Mouse (Mus musculus) stomach, postnatal 0 days (tissue): Measurements from ENCODE around the gene Npm3. TPM values are rescaled to one million over a fixed set of nuclear protein-coding genes. Genes with fewer than 3 reads are reported as not detected.

ENCODE experiments used
- ATAC-seq: fragments of 200-750 bp; cut with Nextera tagmentation; 2 replicates; pipeline ENCODE4 v1.8.0; 2017; ENCODE audit not compliant: low FRiP score, low TSS enrichment
- DNase-seq: peaks from one replicate; pipeline ENCODE4 v3.0.0-alpha.2; 2016; ENCODE audit warnings: low spot score
- H3K27ac ChIP-seq: fragments of 300-500 bp; sonication (generic); replicated peaks from 2 replicates; pipeline ENCODE4 v1.5.1; 2014; ENCODE audit warnings: mild to moderate bottlenecking, control low read depth
- H3K27me3 ChIP-seq: fragments of 300-500 bp; sonication (generic); 2 replicates; pipeline ENCODE4 v1.6.1; 2014; ENCODE audit warnings: low read length; ENCODE audit not compliant: control insufficient read depth, insufficient read depth
- H3K36me3 ChIP-seq: fragments of 300-500 bp; sonication (generic); 2 replicates; pipeline ENCODE4 v1.6.1; 2014; ENCODE audit warnings: low read length, mixed read lengths; ENCODE audit not compliant: control insufficient read depth, insufficient read depth
- H3K4me1 ChIP-seq: fragments of 300-500 bp; sonication (generic); replicated peaks from 2 replicates; pipeline ENCODE4 v1.6.1; 2014; ENCODE audit warnings: antibody characterized with exemption; ENCODE audit not compliant: control insufficient read depth, insufficient read depth
- H3K4me2 ChIP-seq: fragments of 300-500 bp; sonication (generic); replicated peaks from 2 replicates; pipeline ENCODE4 v1.6.1; 2014; ENCODE audit warnings: low read depth, mild to moderate bottlenecking, control low read depth, moderate library complexity
- H3K4me3 ChIP-seq: fragments of 300-500 bp; sonication (generic); 2 replicates; pipeline ENCODE4 v1.5.1; 2014; ENCODE audit warnings: low read depth, low read length, control low read depth
- H3K9ac ChIP-seq: fragments of 300-500 bp; sonication (generic); 2 replicates; pipeline ENCODE4 v1.6.1; 2014; ENCODE audit warnings: mild to moderate bottlenecking, low read length, control low read depth, mixed read lengths
- H3K9me3 ChIP-seq: fragments of 300-500 bp; sonication (generic); 2 replicates; pipeline ENCODE4 v1.6.1; 2016; ENCODE audit warnings: low read length; ENCODE audit not compliant: control insufficient read depth
- CTCF ChIP-seq: IDR thresholded peaks from 2 replicates; pipeline ENCODE4 v1.5.1; 2016; ENCODE audit warnings: antibody characterized with exemption, low read depth, mild to moderate bottlenecking, moderate library complexity
- EP300 ChIP-seq: optimal IDR thresholded peaks from 2 replicates; pipeline ENCODE3; 2016; ENCODE audit warnings: antibody characterized with exemption
- WGBS: fragments of 180-500 bp; shearing (Covaris S2); extraction: QIAGEN DNeasy Blood & Tissue Kit; methylation state at CpG from one replicate; pipeline ENCODE4 v1.1.7; 2014; 5-methylcytosine and 5-hydroxymethylcytosine counted together
- polyA plus RNA-seq: library from polyadenylated mRNA; unstranded; fragments of >200 nt; fragmentation: Nextera tagmentation; extraction: Ambion mirVana; gene quantifications from 2 replicates; pipeline ENCODE4 v1.2.1, GENCODE M21; 2015

Gene Npm3
- polyA plus RNA-seq, 1 experiment from 2014 or later = 10.9 TPM

DNA sequence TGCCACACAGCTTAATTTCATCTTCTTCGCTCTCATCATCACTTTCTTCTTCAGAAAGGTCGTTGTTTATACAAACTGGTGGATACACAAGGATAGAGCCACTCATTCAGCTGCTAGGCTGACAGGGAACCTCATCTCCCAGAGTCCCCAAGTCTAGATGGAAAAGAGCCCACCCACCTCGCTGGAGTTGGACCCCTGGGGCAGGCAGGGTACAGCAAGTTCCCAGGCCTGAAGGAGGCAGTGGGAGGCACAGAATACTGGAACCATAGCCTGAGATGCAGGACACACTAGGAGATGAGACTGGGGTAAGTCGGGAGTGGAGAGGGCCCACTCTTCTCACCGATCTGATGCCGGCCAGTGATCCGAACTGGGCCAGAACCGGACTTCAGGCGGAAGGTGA, 1.2 kb downstream of the Npm3 start:
- peaks cover 2% of the 10 kb centered on the region; the same call in 1 of the 2 replicates for H3K4me1 ChIP-seq
- no peak for ATAC-seq
- no peak for DNase-seq
- H3K27ac ChIP-seq = no peak overlapping the region
- H3K36me3 ChIP-seq = 0 out of 2 replicates have a peak, but pooled peaks cover 5% of the 10 kb centered on the region
- H3K9ac ChIP-seq = no peak overlapping the region
- peak overlapping the region; percentile 79 for H3K4me3 ChIP-seq
- H3K27me3 ChIP-seq = peaks cover 4% of the 10 kb centered on the region; the same call in 1 of the 2 replicates
- no peaks in the 10 kb centered on the region for H3K9me3 ChIP-seq
- peak overlapping the region; percentile 96 for H3K4me2 ChIP-seq
- TF ChIP-seq CTCF = no peak
- no peak for TF ChIP-seq EP300
- 49% methylated on average over 9 of the region's 9 CpGs for WGBS

DNA sequence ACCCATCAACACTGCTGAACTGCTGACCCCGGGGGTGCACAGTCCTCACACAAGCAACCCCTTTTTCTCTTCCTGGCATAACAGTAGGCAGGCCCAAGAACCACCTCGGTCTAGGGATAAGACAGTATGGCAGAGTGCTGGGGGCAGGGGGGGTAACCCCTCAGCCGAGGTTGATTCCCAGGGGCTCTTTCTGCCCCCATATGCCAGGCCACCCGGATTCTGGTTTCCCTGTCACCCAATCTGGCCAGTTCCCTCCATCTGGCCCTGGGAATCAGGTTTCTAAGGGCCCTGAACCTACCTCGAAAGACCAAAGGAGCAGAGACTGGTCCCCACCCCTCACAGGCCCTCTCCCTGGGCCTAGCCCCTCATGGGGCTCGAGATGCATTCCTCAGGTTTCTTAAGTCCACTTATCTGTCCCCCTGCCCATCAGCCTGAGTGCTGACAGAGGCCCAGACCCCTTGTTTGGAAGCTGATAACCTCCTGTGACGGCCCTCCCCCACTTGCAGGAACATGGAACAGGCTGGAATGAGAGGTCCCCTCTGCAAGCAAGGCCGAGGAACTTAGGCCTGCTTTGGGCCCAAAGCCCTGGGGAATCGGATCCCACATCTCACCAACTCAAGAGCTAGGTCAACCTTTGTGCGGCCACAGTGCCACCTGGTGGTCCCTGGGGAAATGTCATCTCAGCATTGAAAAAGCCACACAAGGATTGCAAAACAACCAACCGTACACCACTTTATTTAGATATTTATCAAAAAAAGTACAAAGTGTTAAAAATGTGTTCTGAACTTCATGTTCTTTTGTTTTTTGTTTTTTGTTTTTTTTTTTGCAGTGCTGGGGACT, 2.1 kb downstream of the Npm3 start:
- Histone ChIP-seq H3K9me3 (no peaks in the 10 kb centered on the region), H3K27ac (no peak overlapping the region), H3K9ac (no peak overlapping the region), H3K4me2 (no peak overlapping the region), H3K36me3 (0 out of 2 replicates have a peak, but pooled peaks cover 2% of the 10 kb centered on the region), H3K27me3 (peaks cover 6% of the 10 kb centered on the region; the same call in 1 of the 2 replicates), H3K4me1 (peaks cover 2% of the 10 kb centered on the region; the same call in 1 of the 2 replicates), H3K4me3 (no peak overlapping the region)
- peak; percentile 88 for DNase-seq
- TF ChIP-seq CTCF (peak; percentile 89), EP300 (no peak)
- WGBS = 28% methylated on average over 11 of the region's 11 CpGs
- ATAC-seq = 0 out of 2 replicates have a peak, but pooled peaks have one; percentile 8

DNA sequence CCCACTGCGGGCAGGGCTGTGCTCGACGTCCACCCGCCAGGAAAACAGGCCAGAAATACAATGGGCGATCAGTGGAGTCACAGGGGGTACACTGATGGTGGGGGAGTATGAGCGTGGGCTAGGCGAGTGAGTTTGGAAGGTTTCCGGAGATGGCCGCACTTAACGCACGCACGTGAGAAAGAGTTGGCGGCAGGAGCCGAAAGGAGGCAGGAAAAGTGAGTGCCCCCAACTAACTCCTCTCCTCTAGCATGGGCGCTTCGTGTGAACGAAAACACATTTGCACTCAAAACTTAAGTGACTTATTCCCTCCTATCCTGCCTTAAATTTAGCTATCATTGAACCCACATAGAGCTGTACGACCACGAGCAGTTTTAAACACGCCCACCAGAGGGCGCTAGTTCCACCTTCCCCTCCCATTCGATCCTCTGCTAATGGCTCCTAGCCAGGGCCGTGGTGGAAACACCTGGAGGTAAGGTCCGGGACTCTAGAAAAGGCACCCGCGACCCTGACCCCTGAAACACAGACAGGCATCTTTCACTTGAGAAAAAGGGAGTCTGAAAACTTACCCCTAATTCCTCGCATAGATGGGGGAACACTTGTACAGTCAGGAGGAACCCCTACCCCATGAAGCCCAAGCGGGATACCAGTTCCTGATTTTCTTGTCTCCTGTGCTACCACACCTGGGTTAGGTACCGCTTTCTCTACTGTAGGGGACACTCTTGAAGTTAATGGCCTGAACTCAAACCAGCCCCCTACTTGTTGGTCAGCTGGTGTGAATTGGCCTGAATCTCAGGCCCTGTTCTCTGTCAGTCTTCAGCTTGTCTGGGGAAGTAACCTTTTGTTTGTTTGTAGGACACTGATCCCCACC, 3.0 kb downstream of the Npm3 start:
- H3K4me2 ChIP-seq = no peak overlapping the region
- H3K27ac ChIP-seq = no peak overlapping the region
- TF ChIP-seq EP300 (no peak), CTCF (peak; percentile 89)
- peak; percentile 81 for DNase-seq
- peak; percentile 33; the same call in 1 of the 2 replicates for ATAC-seq
- peak overlapping the region; percentile 1; the same call in 1 of the 2 replicates for H3K4me3 ChIP-seq
- no peaks in the 10 kb centered on the region for H3K36me3 ChIP-seq
- peaks cover 10% of the 10 kb centered on the region; the same call in 1 of the 2 replicates for H3K27me3 ChIP-seq
- H3K9ac ChIP-seq = no peak overlapping the region
- no peaks in the 10 kb centered on the region for H3K9me3 ChIP-seq
- H3K4me1 ChIP-seq = peaks cover 2% of the 10 kb centered on the region; the same call in 1 of the 2 replicates
- WGBS = 18% methylated on average over 29 of the region's 29 CpGs

DNA sequence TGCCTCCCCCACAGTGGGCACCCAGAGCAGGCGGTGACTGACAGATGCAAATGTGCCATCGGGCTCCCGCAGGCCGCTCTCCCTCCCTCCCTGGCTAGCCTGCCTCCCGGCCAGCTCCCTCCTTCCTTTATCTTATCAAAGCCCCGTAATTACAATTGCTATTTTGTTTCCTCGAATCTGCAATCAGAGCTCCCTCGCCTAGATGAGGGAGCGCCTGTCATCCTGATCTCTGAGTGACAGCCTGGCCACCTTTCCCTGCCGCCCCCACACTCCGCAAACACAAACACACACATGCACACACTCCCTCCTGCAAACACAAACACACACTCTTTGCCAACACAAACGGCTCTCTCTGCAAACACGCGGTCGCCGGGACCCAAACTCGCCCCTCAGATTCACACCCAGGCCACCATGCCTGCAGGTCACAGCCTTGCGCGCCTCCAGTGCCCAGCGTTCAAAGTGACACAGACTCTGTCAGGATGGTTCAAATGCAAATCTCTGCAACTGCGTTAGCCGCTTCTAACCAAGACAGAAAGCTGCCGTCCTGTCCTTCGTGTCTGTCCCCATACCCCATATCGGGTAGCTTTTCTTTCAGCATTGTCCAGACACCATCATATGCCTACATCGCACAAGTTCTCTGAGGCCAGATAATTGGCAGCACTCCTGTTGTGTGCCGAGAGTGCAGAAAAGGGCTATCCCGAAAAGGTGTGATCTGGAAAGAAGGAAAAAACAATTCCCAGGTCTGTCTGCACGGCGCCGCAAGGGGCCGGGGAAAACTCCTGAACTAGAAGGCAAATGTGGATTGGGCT, 3.8 kb downstream of the Npm3 start:
- no peak for ATAC-seq
- no peak overlapping the region; the same call in 1 of the 2 replicates for H3K4me3 ChIP-seq

DNA sequence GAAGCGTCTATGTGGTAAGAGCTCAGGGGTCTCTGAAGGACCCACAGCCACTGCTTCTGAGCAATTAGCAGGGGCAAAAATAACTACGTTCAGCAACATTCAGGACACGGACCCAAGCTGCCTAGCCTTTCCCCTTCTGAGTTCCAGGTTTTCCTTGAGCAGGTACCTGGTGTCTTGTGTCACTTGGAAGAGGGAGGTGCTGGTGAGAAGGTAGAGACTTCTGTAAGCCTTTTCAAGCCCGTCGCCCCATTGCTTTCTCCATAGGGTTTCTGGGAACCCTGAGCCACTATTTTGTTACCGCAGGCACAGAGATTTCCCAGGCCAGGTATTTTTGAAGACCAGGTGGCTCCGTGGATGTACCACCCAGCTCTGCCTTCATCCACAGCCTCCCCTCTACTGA, 5.8 kb downstream of the Npm3 start:
- TF ChIP-seq CTCF = no peak
- no peak for TF ChIP-seq EP300
- Histone ChIP-seq H3K4me3 (no peak overlapping the region), H3K9me3 (no peaks in the 10 kb centered on the region), H3K27me3 (peaks cover 24% of the 10 kb centered on the region; the same call in 1 of the 2 replicates), H3K4me2 (no peak overlapping the region), H3K27ac (no peak overlapping the region), H3K36me3 (no peaks in the 10 kb centered on the region), H3K9ac (no peak overlapping the region), H3K4me1 (peaks cover 1% of the 10 kb centered on the region; the same call in 1 of the 2 replicates)
- ATAC-seq (no peak), DNase-seq (no peak)
- WGBS = 45% methylated on average over 7 of the region's 7 CpGs

More for the DNA sequence above, 3.8 kb downstream of the Npm3 start:
- DNase-seq = no peak
- peaks cover 2% of the 10 kb centered on the region; the same call in 1 of the 2 replicates for H3K4me1 ChIP-seq
- no peaks in the 10 kb centered on the region for H3K36me3 ChIP-seq
- H3K9me3 ChIP-seq = no peaks in the 10 kb centered on the region
- no peak overlapping the region for H3K27ac ChIP-seq
- no peak overlapping the region for H3K4me2 ChIP-seq
- no peak for TF ChIP-seq CTCF
- TF ChIP-seq EP300 = no peak
- 18% methylated on average over 32 of the region's 32 CpGs for WGBS
- peaks cover 17% of the 10 kb centered on the region; the same call in 1 of the 2 replicates for H3K27me3 ChIP-seq
- no peak overlapping the region for H3K9ac ChIP-seq
